Mouse (Mus musculus) forebrain, embryonic 16.5 days (tissue): ENCODE measurements around the gene Olfr222. TPM values are rescaled to one million over a fixed set of nuclear protein-coding genes. Genes with fewer than 3 reads are reported as not detected.

Experiments
- ATAC-seq: fragments of 200-750 bp; cut with Nextera tagmentation; 2 replicates; pipeline ENCODE4 v1.8.0; 2017; ENCODE audit warnings: mild to moderate bottlenecking, moderate library complexity
- H3K27ac ChIP-seq: fragments of 300-500 bp; sonication (generic); 2 replicates; pipeline ENCODE4 v1.5.1; 2014; ENCODE audit warnings: low read length, control low read depth
- H3K27me3 ChIP-seq: fragments of 300-500 bp; sonication (generic); replicated peaks from 2 replicates; pipeline ENCODE4 v1.6.1; 2014; ENCODE audit warnings: low read length; ENCODE audit not compliant: control insufficient read depth, insufficient read depth
- H3K36me3 ChIP-seq: fragments of 300-500 bp; sonication (generic); 2 replicates; pipeline ENCODE4 v1.6.1; 2014; ENCODE audit not compliant: control insufficient read depth, insufficient read depth
- H3K4me1 ChIP-seq: fragments of 300-500 bp; sonication (generic); replicated peaks from 2 replicates; pipeline ENCODE4 v1.6.1; 2014; ENCODE audit warnings: low read length; ENCODE audit not compliant: control insufficient read depth, insufficient read depth
- H3K4me2 ChIP-seq: fragments of 300-500 bp; sonication (generic); 2 replicates; pipeline ENCODE4 v1.6.1; 2014; ENCODE audit warnings: mild to moderate bottlenecking, low read length, control low read depth
- H3K4me3 ChIP-seq: fragments of 300-500 bp; sonication (generic); replicated peaks from 2 replicates; pipeline ENCODE4 v1.5.1; 2014; ENCODE audit warnings: mild to moderate bottlenecking, low read length, control low read depth
- H3K9ac ChIP-seq: fragments of 300-500 bp; sonication (generic); replicated peaks from 2 replicates; pipeline ENCODE4 v1.6.1; 2014; ENCODE audit warnings: low read depth, low read length, control low read depth
- H3K9me3 ChIP-seq: fragments of 300-500 bp; sonication (generic); 2 replicates; pipeline ENCODE4 v1.6.1; 2016; ENCODE audit warnings: low read length; ENCODE audit not compliant: control insufficient read depth
- WGBS: fragments of 180-500 bp; shearing (Covaris S2); extraction: QIAGEN DNeasy Blood & Tissue Kit; methylation state at CpG from one replicate; pipeline ENCODE4 v1.1.7; 2014; 5-methylcytosine and 5-hydroxymethylcytosine counted together
- polyA plus RNA-seq: library from polyadenylated mRNA; unstranded; fragments of >200 nt; fragmentation: Nextera tagmentation; extraction: Ambion mirVana; gene quantifications from 2 replicates; pipeline ENCODE4 v1.2.1, GENCODE M21; 2015

The Olfr222 gene
- polyA plus RNA-seq, 1 experiment from 2014 or later = not detected

- H3K9me3 ChIP-seq = no peaks in the 10 kb centered on the region
- no peaks in the 10 kb centered on the region for H3K36me3 ChIP-seq
- no peaks in the 10 kb centered on the region for H3K27me3 ChIP-seq
- 65% methylated on average over 6 of the region's 6 CpGs for WGBS
- H3K4me2 ChIP-seq = no peak overlapping the region
- ATAC-seq = peak; percentile 23; the same call in 1 of the 2 replicates
- no peak overlapping the region for H3K9ac ChIP-seq
- H3K4me1 ChIP-seq = no peaks in the 10 kb centered on the region
- no peak overlapping the region for H3K27ac ChIP-seq
- H3K4me3 ChIP-seq = no peak overlapping the region
Observed at GRCm38 (mm10) chr11:59530870-59531535, 45.0 kb downstream of the Olfr222 start.

GRCm38 (mm10) chr11:59530221-59530620 is 45.8 kb downstream of the Olfr222 start:
- Histone ChIP-seq H3K4me2 (no peak overlapping the region), H3K9me3 (no peaks in the 10 kb centered on the region), H3K27ac (no peak overlapping the region), H3K4me1 (no peaks in the 10 kb centered on the region), H3K36me3 (no peaks in the 10 kb centered on the region), H3K4me3 (no peak overlapping the region), H3K9ac (no peak overlapping the region), H3K27me3 (no peaks in the 10 kb centered on the region)
- no peak for ATAC-seq
- 82% methylated on average over 5 of the region's 5 CpGs for WGBS

GRCm38 (mm10) chr11:59526472-59527080 is 49.5 kb downstream of the Olfr222 start, which contains the start of gene Zkscan17:
Zkscan17 (minus strand) TSS chr11:59526751.
- Histone ChIP-seq H3K4me2 (no peak within 1 kb of the TSS), H3K36me3 (no peaks in the 10 kb centered on the region), H3K9me3 (peaks cover 3% of the 10 kb centered on the region; the same call in 1 of the 2 replicates), H3K27me3 (no peaks in the 10 kb centered on the region), H3K4me3 (no peak within 1 kb of the TSS), H3K9ac (no peak within 1 kb of the TSS), H3K27ac (no peak within 1 kb of the TSS), H3K4me1 (no peaks in the 10 kb centered on the region)
- no peak for ATAC-seq
- 48% methylated on average over 8 of the region's 8 CpGs for WGBS

- H3K9ac ChIP-seq = no peak overlapping the region
- H3K4me2 ChIP-seq = no peak overlapping the region
- H3K27ac ChIP-seq = no peak overlapping the region
- peaks cover 3% of the 10 kb centered on the region; the same call in 1 of the 2 replicates for H3K9me3 ChIP-seq
- peak; percentile 61; the same call in 1 of the 2 replicates for ATAC-seq
- no peaks in the 10 kb centered on the region for H3K36me3 ChIP-seq
- WGBS = 8% methylated on average over 10 of the region's 10 CpGs
- H3K4me1 ChIP-seq = no peaks in the 10 kb centered on the region
- H3K27me3 ChIP-seq = no peaks in the 10 kb centered on the region
- H3K4me3 ChIP-seq = no peak overlapping the region
Observed at GRCm38 (mm10) chr11:59525237-59525636, 50.8 kb downstream of the Olfr222 start.

GRCm38 (mm10) chr11:59524150-59524549 is 51.9 kb downstream of the Olfr222 start:
- Histone ChIP-seq H3K27me3 (no peaks in the 10 kb centered on the region), H3K4me1 (no peaks in the 10 kb centered on the region), H3K4me3 (no peak overlapping the region), H3K36me3 (no peaks in the 10 kb centered on the region), H3K4me2 (no peak overlapping the region), H3K9ac (no peak overlapping the region), H3K9me3 (peaks cover 3% of the 10 kb centered on the region; the same call in 1 of the 2 replicates), H3K27ac (no peak overlapping the region)
- no peak for ATAC-seq
- WGBS = 97% methylated on average over 2 of the region's 2 CpGs

Other genes with a start within 250 kb of the Olfr222 start
- gene Prss38, start 200.6 kb downstream of the Olfr222 start, polyA plus RNA-seq = not detected in 2 replicates
- gene Jmjd4, start 126.2 kb downstream of the Olfr222 start, polyA plus RNA-seq = 11.8 and 14.1 TPM in 2 replicates
- gene Snap47, start 125.0 kb downstream of the Olfr222 start, polyA plus RNA-seq = 418 and 445 TPM in 2 replicates
- 15.3 and 17.6 TPM in 2 replicates for gene Zfp867, start 103.8 kb downstream of the Olfr222 start, polyA plus RNA-seq
- 16.6 and 16.8 TPM in 2 replicates for gene Zkscan17, start 49.5 kb downstream of the Olfr222 start, polyA plus RNA-seq
- gene Nlrp3, start 34.7 kb downstream of the Olfr222 start, polyA plus RNA-seq = 0.11 and 0.77 TPM in 2 replicates
- gene Olfr223, start 17.1 kb upstream of the Olfr222 start, polyA plus RNA-seq = not detected in 2 replicates
- gene Mprip, start 85.1 kb upstream of the Olfr222 start, polyA plus RNA-seq = 51.7 and 51.9 TPM in 2 replicates
- 4.2 and 6.7 TPM in 2 replicates for gene Pld6, start 211.4 kb upstream of the Olfr222 start, polyA plus RNA-seq
- 44.6 and 51.2 TPM in 2 replicates for gene Flcn, start 233.8 kb upstream of the Olfr222 start, polyA plus RNA-seq